Mouse (Mus musculus): ENCODE measurements around the gene Rbsn.

The Rbsn gene

GRCm38 (mm10) chr6:92176450-92176849, 38.3 kb downstream of the Rbsn start:
- DNase-seq (ENCODE audit: low read depth), result no peak

GRCm38 (mm10) chr6:92162724-92163123, 52.0 kb downstream of the Rbsn start:
- no peak for DNase-seq (ENCODE audit: low read depth)

GRCm38 (mm10) chr6:92158801-92159200, 55.9 kb downstream of the Rbsn start:
- DNase-seq (ENCODE audit: low read depth), result no peak

- DNase-seq (ENCODE audit: low read depth), result no peak
These were observed 61.0 kb downstream of the Rbsn start for GRCm38 (mm10) chr6:92153774-92154173.

- DNase-seq (ENCODE audit: low read depth), result no peak
These were observed 68.8 kb downstream of the Rbsn start for GRCm38 (mm10) chr6:92145881-92146280.
